Mouse (Mus musculus) frontal cortex, postnatal 25 days (tissue): ENCODE results near the gene Ube4b.

Source experiments
- DNase-seq, 2 experiments: peaks; one replicate each; pipeline ENCODE4 v3.0.0; 2022; ENCODE audit warnings: low spot score in 2 of 2

Gene Ube4b

DNA sequence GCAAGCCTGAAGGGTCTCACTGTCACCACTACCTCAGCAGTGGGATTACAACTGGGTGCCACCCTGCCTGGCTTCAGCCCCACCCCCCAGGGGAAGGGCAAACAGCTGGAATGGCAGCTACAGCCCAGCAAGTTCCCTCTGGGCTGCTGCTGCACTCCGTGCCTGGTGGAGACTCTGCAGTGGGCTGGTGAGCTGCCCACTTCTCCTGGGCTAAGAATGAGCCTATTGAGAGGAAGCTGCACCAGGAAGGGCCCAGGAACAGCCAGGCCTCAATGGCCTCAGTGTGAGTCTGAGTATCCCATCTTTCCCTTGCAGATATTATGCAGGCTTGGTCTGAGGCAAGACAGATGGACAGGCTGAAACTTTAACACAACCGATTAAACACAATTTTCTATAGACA is 88.4 kb downstream of the Ube4b start:
- no peak for DNase-seq

GRCm38 (mm10) chr4:149337353-149337752 is 89.2 kb downstream of the Ube4b start:
- no peak for DNase-seq

- no peak for DNase-seq
These were observed 90.2 kb downstream of the Ube4b start for GRCm38 (mm10) chr4:149336302-149336701.

GRCm38 (mm10) chr4:149334881-149335280 is 91.7 kb downstream of the Ube4b start:
- no peak for DNase-seq

- no peak for DNase-seq
These were observed 93.8 kb downstream of the Ube4b start for GRCm38 (mm10) chr4:149332726-149333125.

DNA sequence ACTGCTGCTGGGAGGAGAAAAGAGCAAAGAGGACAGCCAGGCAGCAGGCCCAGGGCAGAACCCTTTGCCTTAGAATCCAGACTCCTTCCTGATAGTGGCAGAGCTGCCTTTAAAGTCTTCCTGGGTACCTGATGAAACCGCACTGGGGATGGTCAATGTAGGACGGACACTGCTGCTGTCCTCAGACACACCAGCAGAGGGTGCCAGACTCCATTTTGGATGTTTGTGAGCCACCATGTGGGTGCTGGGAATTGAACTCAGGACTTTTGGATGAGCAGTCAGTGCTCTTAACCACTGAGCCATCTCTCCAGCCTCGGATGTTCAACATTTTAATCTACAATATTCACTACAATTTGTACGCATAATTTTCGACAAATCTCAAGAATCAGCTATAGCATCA is 96.1 kb downstream of the Ube4b start:
- DNase-seq = no peak

DNA sequence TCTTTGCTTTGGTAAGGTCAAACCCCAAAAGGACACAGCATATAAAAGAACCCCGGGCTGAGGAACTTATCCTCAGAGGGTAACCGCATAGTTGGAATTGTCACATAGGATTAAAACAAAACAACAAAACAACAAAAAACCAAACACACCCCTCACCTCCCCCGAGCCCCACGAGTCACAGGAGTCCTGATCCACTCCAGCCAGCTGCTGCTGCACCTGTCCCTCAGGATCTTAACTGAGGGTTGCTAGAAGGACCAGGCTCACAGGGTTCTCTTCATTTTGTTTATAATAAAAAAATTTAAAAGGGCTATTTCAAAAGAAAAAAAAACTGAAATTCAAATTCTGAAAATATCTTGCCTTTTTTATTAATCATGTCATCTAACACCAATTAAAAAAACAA is 97.8 kb downstream of the Ube4b start:
- no peak for DNase-seq

GRCm38 (mm10) chr4:149327281-149327680 is 99.3 kb downstream of the Ube4b start:
- DNase-seq = no peak

GRCm38 (mm10) chr4:149325411-149326162 is 101.0 kb downstream of the Ube4b start:
- DNase-seq = no peak

GRCm38 (mm10) chr4:149323730-149324129 is 102.8 kb downstream of the Ube4b start:
- no peak for DNase-seq

DNA sequence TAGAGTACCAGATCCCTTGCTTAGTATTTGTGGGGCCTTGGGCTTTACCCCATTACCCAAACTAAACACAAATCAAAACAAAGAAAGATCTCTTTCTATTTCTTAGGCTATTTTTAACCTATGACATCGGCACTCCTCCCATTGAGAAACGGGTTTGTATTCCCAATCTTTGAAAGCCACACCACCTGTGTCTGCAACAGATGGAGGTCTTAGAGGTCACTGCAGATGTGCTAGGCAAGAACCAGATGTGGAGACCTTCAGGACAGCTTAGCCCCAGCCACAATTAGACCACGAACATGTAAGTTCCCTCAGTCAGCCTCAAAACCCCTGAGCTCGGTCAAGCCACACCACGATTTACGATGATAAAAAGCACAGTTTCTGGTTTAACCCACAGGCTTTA is 103.8 kb downstream of the Ube4b start:
- no peak for DNase-seq

- DNase-seq = no peak
These were observed 104.3 kb downstream of the Ube4b start for GRCm38 (mm10) chr4:149322286-149322685.

- no peak for DNase-seq
These were observed 107.5 kb downstream of the Ube4b start for GRCm38 (mm10) chr4:149319088-149319487.

GRCm38 (mm10) chr4:149317387-149317786 is 109.2 kb downstream of the Ube4b start:
- DNase-seq = no peak

GRCm38 (mm10) chr4:149314275-149314837 is 112.2 kb downstream of the Ube4b start:
- DNase-seq = no peak

GRCm38 (mm10) chr4:149313558-149314253 is 112.8 kb downstream of the Ube4b start:
- DNase-seq = no peak

- DNase-seq = no peak
These were observed 114.6 kb downstream of the Ube4b start for GRCm38 (mm10) chr4:149311996-149312395.

DNA sequence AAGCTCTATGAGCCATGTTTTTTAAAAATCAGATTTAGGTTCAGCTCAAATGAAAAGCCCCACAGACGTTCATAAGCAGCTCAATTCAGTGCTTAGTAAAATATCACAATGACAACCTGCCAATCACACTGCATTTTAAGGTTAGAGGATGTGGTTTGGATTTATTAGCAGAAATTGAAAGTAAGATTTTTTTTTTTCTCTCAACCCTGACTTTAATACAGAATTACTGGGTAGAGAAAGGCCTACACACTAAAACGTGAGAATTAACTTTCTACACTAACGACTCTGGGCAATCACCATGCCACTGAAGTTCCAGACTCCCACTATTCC is 118.1 kb downstream of the Ube4b start:
- no peak for DNase-seq

GRCm38 (mm10) chr4:149307596-149308490 is 118.7 kb downstream of the Ube4b start, which contains the start of gene Kif1b:
TSS of gene Kif1b (minus strand) at chr4:149307693.
- DNase-seq = peak; percentile 100

DNA sequence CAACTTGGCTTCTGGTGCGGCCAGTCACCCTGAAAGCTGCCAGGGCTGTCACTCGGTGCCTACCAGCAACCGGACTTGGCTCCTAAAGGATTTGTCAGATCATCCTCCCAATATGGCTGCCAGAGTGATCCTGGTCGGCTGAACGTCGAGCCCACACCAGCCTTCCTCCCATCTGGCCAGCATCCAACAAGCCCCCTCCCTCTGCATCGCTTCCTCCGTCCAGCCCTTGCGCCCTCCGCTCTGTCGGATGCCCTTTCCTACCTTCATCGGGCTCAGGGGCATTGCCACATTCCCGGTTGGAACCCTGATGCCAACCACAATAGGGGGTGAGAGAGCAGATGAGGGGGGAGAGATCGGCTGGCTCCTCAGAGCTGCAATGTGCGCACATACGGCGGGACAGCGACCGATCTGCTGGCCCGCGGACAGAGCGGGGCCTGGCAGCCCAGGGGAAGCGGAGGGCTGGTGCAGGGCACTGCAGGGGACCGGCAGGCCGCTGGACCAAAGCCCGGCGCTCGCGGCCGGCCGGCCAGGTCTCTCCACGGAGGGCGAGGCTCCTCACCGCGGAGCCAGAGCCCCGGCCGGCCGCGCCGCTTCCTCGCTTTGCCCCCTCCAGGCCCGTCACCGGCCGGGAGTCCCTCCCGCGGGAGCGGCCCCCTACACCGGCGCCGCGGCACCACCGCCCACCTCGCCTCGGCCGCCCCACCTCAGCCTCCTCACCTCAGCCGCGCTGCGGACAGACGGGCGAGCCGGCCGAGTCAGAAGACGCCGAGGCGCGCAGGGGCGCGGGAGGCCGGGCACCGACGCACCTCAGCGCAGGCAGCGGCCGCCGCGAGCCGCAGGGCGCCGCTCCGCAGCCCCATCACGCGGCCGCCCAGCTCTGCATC is 119.6 kb downstream of the Ube4b start:
- peak in 1 of 2 experiments; percentile 52 for DNase-seq
